Mouse (Mus musculus) embryonic stem cell, embryonic (primary cell): ENCODE data around the gene Hk2.

Experiments
- CTCF ChIA-PET, 4 experiments: fragments of 300-600 bp in 2 of 4; fragments of 350-600 bp in 2 of 4; sonication (Branson Sonifier 250); formaldehyde crosslinking; loops; one replicate each; lab custom pipeline; 2022; ENCODE audit warnings: inconsistent platforms in 2 of 4; lab: Charles Lee
- POLR2A ChIA-PET, 4 experiments: fragments of 300-600 bp in 2 of 4; fragments of 350-600 bp in 2 of 4; sonication (Branson Sonifier 250); formaldehyde crosslinking; loops; one replicate each; lab custom pipeline; 2022; ENCODE audit warnings: antibody characterized with exemption in 4 of 4, inconsistent platforms in 1 of 4; lab: Charles Lee

The Hk2 gene

GRCm38 (mm10) chr6:82736626-82737600 lies 37.3 kb downstream of the Hk2 start:
- CTCF ChIA-PET = interaction anchor here in 3 of 4 experiments (0.6 to 2.6 kb wide), 13 partner anchors 8 to 268 kb away, joined by 3 to 23 read pairs (median 4); no protein-coding TSS in a partner anchor
- POLR2A ChIA-PET = interaction anchor here in 3 of 4 experiments (0.6 to 5.6 kb wide), 31 partner anchors 9 to 150 kb away, joined by 3 to 68 read pairs (median 5); partner anchors contain the start of genes Hk2 (in 2 of the 3) and Pole4 (in 1 of the 3)

GRCm38 (mm10) chr6:82735347-82735746 lies 38.9 kb downstream of the Hk2 start:
- POLR2A ChIA-PET = interaction anchor here in 3 of 4 experiments (0.7 to 5.6 kb wide), 17 partner anchors 10 to 343 kb away, joined by 3 to 68 read pairs (median 5); partner anchors contain the start of gene Pcgf1 (in 1 of the 3)

DNA sequence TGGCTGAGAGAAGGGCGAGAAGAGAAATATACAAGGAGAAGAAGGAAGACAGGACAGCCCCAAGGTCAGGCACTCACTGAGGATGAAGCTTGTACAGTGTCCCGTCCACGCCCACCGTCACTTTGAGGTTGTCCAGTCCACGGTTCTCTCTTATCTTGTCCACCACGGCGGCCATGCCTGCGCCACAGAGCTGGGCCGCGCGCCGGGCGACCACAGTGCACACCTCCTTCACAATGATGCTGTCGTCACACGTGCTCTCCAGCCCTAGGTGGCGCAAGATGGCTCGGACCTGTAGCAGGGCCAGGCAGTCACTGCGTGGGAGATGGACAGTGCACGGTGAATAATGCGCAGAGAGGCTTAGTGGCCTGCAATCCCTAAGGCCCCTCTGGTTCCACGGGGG lies 45.6 kb downstream of the Hk2 start:
- POLR2A ChIA-PET = interaction anchor here (0.6 to 12.0 kb wide), 19 partner anchors 7 to 157 kb away, joined by 3 to 245 read pairs (median 3); partner anchors contain the start of genes Hk2 (in 1 of the 4) and Pole4 (in 1 of the 4)
- CTCF ChIA-PET = interaction anchor here in 3 of 4 experiments (1.0 to 2.2 kb wide), 8 partner anchors 13 to 30 kb away, joined by 3 to 10 read pairs (median 5); no protein-coding TSS in a partner anchor

More at GRCm38 (mm10) chr6:82735347-82735746, 38.9 kb downstream of the Hk2 start:
- CTCF ChIA-PET = interaction anchor here in 3 of 4 experiments (0.7 to 2.6 kb wide), 12 partner anchors 9 to 124 kb away, joined by 3 to 23 read pairs (median 3); no protein-coding TSS in a partner anchor

DNA sequence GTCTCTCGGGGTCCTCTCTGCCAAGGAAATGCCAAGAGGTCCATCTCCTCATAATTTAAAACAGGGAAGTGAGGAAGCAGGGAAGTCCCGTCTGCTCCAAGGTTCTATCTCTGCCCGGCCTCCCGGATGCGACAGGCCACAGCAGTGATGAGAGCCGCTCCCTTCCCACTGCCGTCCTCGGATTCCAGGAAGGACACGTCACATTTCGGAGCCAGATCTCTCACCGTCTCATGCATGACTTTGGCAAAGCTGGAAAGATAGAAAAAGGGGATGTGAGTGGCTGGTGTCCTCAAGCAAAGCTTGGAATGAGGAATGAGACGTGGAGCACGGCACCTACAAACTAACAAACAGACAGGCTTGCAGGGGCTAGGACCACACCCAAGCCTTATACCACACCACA lies 47.0 kb downstream of the Hk2 start:
- POLR2A ChIA-PET = interaction anchor here in 3 of 4 experiments (0.7 to 12.0 kb wide), 20 partner anchors 8 to 1282 kb away, joined by 3 to 245 read pairs (median 5); partner anchors contain the start of genes Hk2 (in 2 of the 3) and Pole4 (in 2 of the 3)
- CTCF ChIA-PET = interaction anchor here in 3 of 4 experiments (0.6 to 1.3 kb wide), 5 partner anchors 9 to 177 kb away, joined by 3 to 4 read pairs (median 3); no protein-coding TSS in a partner anchor

GRCm38 (mm10) chr6:82723321-82723720 lies 50.9 kb downstream of the Hk2 start:
- ChIA-PET CTCF (interaction anchor here (0.6 to 3.1 kb wide), 11 partner anchors 9 to 612 kb away, joined by 3 to 36 read pairs (median 5); no protein-coding TSS in a partner anchor), POLR2A (interaction anchor here (0.6 to 12.0 kb wide), 66 partner anchors 9 to 188 kb away, joined by 3 to 245 read pairs (median 5); partner anchors contain the start of genes Hk2 (in 3 of the 4) and Pole4 (in 3 of the 4))

DNA sequence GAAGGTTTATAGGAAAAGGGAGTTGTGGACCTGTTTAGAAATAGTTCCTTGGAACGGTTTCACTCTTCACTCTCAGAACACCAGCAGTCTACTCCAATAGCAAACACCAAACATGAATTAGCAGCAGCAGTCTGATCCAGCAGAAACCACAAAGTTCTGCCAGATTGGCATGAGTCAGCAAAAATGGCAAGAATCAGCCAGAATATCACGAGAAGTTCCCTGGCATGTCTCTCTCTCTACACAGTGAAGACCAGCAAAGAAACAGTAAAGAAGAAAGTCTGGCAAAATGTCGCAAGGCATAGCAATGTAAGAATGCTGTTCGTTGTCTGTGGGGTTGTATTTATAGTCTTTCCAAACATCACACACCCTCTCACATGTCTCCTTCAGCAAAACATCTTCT lies 58.1 kb downstream of the Hk2 start:
- CTCF ChIA-PET = interaction anchor here in 2 of 4 experiments (0.8 to 4.3 kb wide), 8 partner anchors 7 to 39 kb away, joined by 3 to 69 read pairs (median 4); partner anchors contain the start of gene Pole4 (in 1 of the 2)
- POLR2A ChIA-PET = interaction anchor here in 3 of 4 experiments (0.7 to 6.9 kb wide), 17 partner anchors 7 to 228 kb away, joined by 3 to 131 read pairs (median 6); partner anchors contain the start of genes Hk2 (in 2 of the 3) and Pole4 (in 2 of the 3)

- CTCF ChIA-PET = interaction anchor here (0.8 to 4.3 kb wide), 13 partner anchors 8 to 204 kb away, joined by 3 to 69 read pairs (median 3); partner anchors contain the start of gene Pole4 (in 1 of the 4)
- POLR2A ChIA-PET = interaction anchor here in 3 of 4 experiments (0.6 to 6.9 kb wide), 24 partner anchors 8 to 228 kb away, joined by 3 to 131 read pairs (median 5); partner anchors contain the start of genes Hk2 (in 2 of the 3) and Pole4 (in 2 of the 3)
Observed at GRCm38 (mm10) chr6:82715653-82716052, 58.6 kb downstream of the Hk2 start.

DNA sequence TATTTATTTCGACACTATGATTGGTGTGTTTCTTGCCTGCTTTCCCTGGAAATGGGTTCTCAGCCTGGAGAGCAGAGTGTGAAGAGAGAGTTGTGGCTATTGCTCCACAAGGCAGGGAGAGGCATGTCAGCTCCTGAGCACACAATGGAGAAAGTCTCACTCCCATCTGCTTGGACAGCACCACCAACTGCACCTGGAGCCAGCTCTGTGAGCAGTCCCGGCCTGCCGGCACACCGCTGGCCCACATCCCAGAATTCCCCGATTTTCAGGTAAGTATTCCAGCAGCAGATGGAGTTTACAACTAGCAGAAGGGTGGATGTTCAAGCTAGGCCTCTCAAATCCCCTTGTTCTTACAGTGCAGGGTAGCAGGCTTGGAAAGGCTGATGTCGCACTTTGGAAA lies 59.0 kb downstream of the Hk2 start:
- CTCF ChIA-PET = interaction anchor here (0.8 to 4.3 kb wide), 19 partner anchors 8 to 224 kb away, joined by 3 to 69 read pairs (median 6); partner anchors contain the start of genes Pole4 (in 1 of the 4) and Sema4f (in 1 of the 4)
- POLR2A ChIA-PET = interaction anchor here (0.5 to 6.9 kb wide), 30 partner anchors 8 to 413 kb away, joined by 3 to 131 read pairs (median 4); partner anchors contain the start of genes Hk2 (in 2 of the 4) and Pole4 (in 2 of the 4)

DNA sequence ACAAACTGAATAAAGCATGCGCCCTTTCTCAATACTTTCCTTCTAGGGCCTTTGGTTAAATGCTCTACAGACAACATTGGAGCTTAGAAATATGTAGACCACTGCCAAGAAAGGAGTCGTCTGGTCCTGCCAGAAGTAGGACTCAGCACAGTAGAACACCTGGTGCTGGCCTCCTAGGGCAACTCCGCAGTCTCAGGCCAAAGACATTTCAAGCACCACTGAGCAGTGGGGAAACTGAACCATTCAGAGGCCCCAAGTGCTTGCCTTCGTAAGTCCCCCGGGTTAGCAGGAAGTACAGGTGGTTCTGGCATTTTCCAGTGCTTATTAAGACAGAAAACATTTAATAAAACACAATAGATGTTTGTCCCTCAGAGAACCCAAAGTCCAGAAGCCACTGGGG lies 59.4 kb downstream of the Hk2 start:
- CTCF ChIA-PET = interaction anchor here (0.6 to 4.3 kb wide), 51 partner anchors 8 to 431 kb away, joined by 3 to 69 read pairs (median 6); partner anchors contain the start of genes Pole4 (in 3 of the 4), Hk2 (in 1 of the 4) and Sema4f (in 1 of the 4)
- POLR2A ChIA-PET = interaction anchor here (0.5 to 6.9 kb wide), 40 partner anchors 8 to 602 kb away, joined by 3 to 131 read pairs (median 4); partner anchors contain the start of genes Hk2 (in 2 of the 4) and Pole4 (in 2 of the 4)

DNA sequence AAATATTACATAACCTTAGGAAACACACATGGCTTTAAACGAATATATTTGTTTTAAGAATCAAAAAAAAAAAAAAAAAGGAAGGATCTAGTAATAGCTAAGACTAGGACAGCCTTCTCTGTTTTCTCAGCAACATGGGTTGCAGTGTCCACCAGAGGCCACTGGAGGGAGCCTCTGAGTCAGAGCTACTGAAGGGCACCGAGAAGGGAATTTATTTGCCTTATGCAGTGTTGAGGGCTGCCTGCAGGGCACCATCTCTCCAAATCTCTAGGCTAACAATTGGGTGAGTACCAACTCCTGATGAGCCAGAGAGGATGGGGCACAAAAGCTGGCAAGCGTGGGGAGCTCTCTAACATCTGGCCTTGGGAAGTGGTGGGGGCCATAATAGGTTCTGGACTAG lies 60.0 kb downstream of the Hk2 start:
- ChIA-PET CTCF (interaction anchor here (0.5 to 4.3 kb wide), 69 partner anchors 8 to 431 kb away, joined by 3 to 69 read pairs (median 4); partner anchors contain the start of genes Pole4 (in 4 of the 4), Sema4f (in 2 of the 4) and Hk2 (in 1 of the 4)), POLR2A (interaction anchor here (0.6 to 6.9 kb wide), 50 partner anchors 9 to 602 kb away, joined by 3 to 131 read pairs (median 4); partner anchors contain the start of genes Pole4 (in 3 of the 4) and Hk2 (in 2 of the 4))

- CTCF ChIA-PET = interaction anchor here in 3 of 4 experiments (0.6 to 5.6 kb wide), 4 partner anchors 46 to 371 kb away, joined by 3 to 25 read pairs (median 3); no protein-coding TSS in a partner anchor
Observed at GRCm38 (mm10) chr6:82707742-82708141, 66.5 kb downstream of the Hk2 start.

GRCm38 (mm10) chr6:82707241-82707640 lies 67.0 kb downstream of the Hk2 start:
- CTCF ChIA-PET = interaction anchor here in 2 of 4 experiments (0.7 to 5.6 kb wide), 5 partner anchors 8 to 1125 kb away, joined by 3 to 25 read pairs (median 3); no protein-coding TSS in a partner anchor
- POLR2A ChIA-PET = interaction anchor here in 3 of 4 experiments (0.6 to 10.8 kb wide), 29 partner anchors 6 to 720 kb away, joined by 3 to 245 read pairs (median 4); partner anchors contain the start of gene Hk2 (in 2 of the 3)

More at GRCm38 (mm10) chr6:82707742-82708141, 66.5 kb downstream of the Hk2 start:
- POLR2A ChIA-PET = interaction anchor here in 3 of 4 experiments (0.5 to 10.8 kb wide), 24 partner anchors 8 to 720 kb away, joined by 3 to 245 read pairs (median 5); partner anchors contain the start of gene Hk2 (in 2 of the 3)

DNA sequence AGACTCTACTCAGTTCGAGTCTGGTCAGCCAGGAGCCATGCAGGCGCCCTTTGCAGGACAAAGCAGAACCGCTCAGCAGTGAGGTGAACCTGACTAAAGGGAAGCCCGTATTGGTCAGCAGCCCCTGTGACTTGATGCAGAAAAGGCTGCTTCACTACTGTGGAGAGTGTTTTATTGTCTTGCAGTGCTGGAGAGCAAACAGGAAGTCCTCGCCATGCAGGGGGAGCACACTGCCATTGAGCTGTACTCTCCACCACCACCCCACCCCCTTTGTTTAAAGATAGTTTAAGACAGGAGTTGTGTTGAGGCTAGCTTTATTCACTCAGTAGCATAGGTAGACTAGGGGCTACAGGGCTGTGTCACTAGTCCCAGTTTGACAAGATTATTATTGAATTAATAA lies 69.0 kb downstream of the Hk2 start, which contains the start of gene Pole4:
Gene Pole4 (minus strand): TSS at position 145 of the 400 bp plus-strand sequence.
- ChIA-PET CTCF (interaction anchor here (1.0 to 5.6 kb wide), 8 partner anchors 9 to 100 kb away, joined by 3 to 25 read pairs (median 4); no protein-coding TSS in a partner anchor), POLR2A (interaction anchor here in 3 of 4 experiments (0.5 to 10.8 kb wide), 34 partner anchors 8 to 373 kb away, joined by 3 to 245 read pairs (median 4); partner anchors contain the start of genes Hk2 (in 1 of the 3) and Pcgf1 (in 1 of the 3))

- ChIA-PET CTCF (interaction anchor here (0.6 to 5.6 kb wide), 27 partner anchors 10 to 206 kb away, joined by 3 to 69 read pairs (median 7); partner anchors contain the start of gene Hk2 (in 1 of the 4)), POLR2A (interaction anchor here (0.5 to 14.5 kb wide), 113 partner anchors 9 to 1128 kb away, joined by 3 to 267 read pairs (median 6); partner anchors contain the start of genes Hk2 (in 3 of the 4), Aup1 (in 1 of the 4), Mob1a (in 1 of the 4) and Mthfd2 (in 1 of the 4))
Observed at GRCm38 (mm10) chr6:82703710-82704109, 70.5 kb downstream of the Hk2 start.

GRCm38 (mm10) chr6:82702593-82703017 lies 71.6 kb downstream of the Hk2 start:
- ChIA-PET POLR2A (interaction anchor here (0.5 to 14.5 kb wide), 93 partner anchors 9 to 1129 kb away, joined by 3 to 267 read pairs (median 7); partner anchors contain the start of genes Hk2 (in 3 of the 4), Aup1 (in 1 of the 4) and Paip2b (in 1 of the 4)), CTCF (interaction anchor here (0.5 to 5.6 kb wide), 84 partner anchors 9 to 583 kb away, joined by 3 to 69 read pairs (median 4); partner anchors contain the start of genes Hk2 (in 2 of the 4), Dctn1 (in 1 of the 4), Dok1 (in 1 of the 4) and Tacr1 (in 1 of the 4))
